Mouse (Mus musculus) induced T-regulatory cell, adult 2 months (primary cell): ENCODE data around the gene Kndc1.

Experiments
- DNase-seq: peaks from one replicate; pipeline ENCODE4 v3.0.0-alpha.2; 2012; ENCODE audit warnings: low read depth

Gene Kndc1

GRCm38 (mm10) chr7:139988272-139988671, 93.8 kb downstream of the Kndc1 start:
- no peak for DNase-seq

GRCm38 (mm10) chr7:139990864-139991394, 96.4 kb downstream of the Kndc1 start:
- peak; percentile 39 for DNase-seq
